Mouse (Mus musculus) liver, embryonic 12.5 days (tissue): ENCODE data around the gene B9d1. TPM values are rescaled to one million over a fixed set of nuclear protein-coding genes. Genes with fewer than 3 reads are reported as not detected.

Experiments
- ATAC-seq: fragments of 200-750 bp; cut with Nextera tagmentation; 2 replicates; pipeline ENCODE4 v1.8.0; 2017; ENCODE audit warnings: moderate number of reproducible peaks, mild to moderate bottlenecking, moderate library complexity
- H3K27ac ChIP-seq: fragments of 300-500 bp; sonication (generic); 2 replicates; pipeline ENCODE4 v1.5.1; 2016; ENCODE audit warnings: mild to moderate bottlenecking
- H3K27me3 ChIP-seq: fragments of 300-500 bp; sonication (generic); replicated peaks from 2 replicates; pipeline ENCODE4 v1.6.1; 2016; ENCODE audit warnings: mild to moderate bottlenecking, moderate library complexity
- H3K36me3 ChIP-seq: fragments of 300-500 bp; sonication (generic); 2 replicates; pipeline ENCODE4 v1.6.1; 2016; ENCODE audit warnings: mild to moderate bottlenecking, moderate library complexity
- H3K4me1 ChIP-seq: fragments of 300-500 bp; sonication (generic); 2 replicates; pipeline ENCODE4 v1.6.1; 2016
- H3K4me2 ChIP-seq: fragments of 300-500 bp; sonication (generic); 2 replicates; pipeline ENCODE4 v1.6.1; 2016; ENCODE audit warnings: mild to moderate bottlenecking, moderate library complexity
- H3K4me3 ChIP-seq: fragments of 300-500 bp; sonication (generic); 2 replicates; pipeline ENCODE4 v1.5.1; 2016; ENCODE audit warnings: mild to moderate bottlenecking, moderate library complexity
- H3K9ac ChIP-seq: fragments of 300-500 bp; sonication (generic); 2 replicates; pipeline ENCODE4 v1.6.1; 2016; ENCODE audit warnings: mild to moderate bottlenecking, moderate library complexity
- H3K9me3 ChIP-seq: fragments of 300-500 bp; sonication (generic); replicated peaks from 2 replicates; pipeline ENCODE4 v1.6.1; 2016; ENCODE audit warnings: mild to moderate bottlenecking, moderate library complexity
- WGBS: fragments of 180-500 bp; shearing (Covaris S2); methylation state at CpG from one replicate; pipeline ENCODE4 v1.1.7; 2016; ENCODE audit not compliant: insufficient replicate concordance; 5-methylcytosine and 5-hydroxymethylcytosine counted together
- polyA plus RNA-seq: library from polyadenylated mRNA; unstranded; fragments of >200 nt; fragmentation: Nextera tagmentation; extraction: Ambion mirVana; gene quantifications from 2 replicates; pipeline ENCODE4 v1.2.1, GENCODE M21; 2016

Gene B9d1
- polyA plus RNA-seq, 1 experiment from 2014 or later = 4.8 TPM

- Histone ChIP-seq H3K9ac (peak overlapping the region; percentile 74), H3K4me1 (peaks cover 23% of the 10 kb centered on the region), H3K27ac (no peak overlapping the region), H3K9me3 (no peaks in the 10 kb centered on the region), H3K36me3 (peaks cover 49% of the 10 kb centered on the region), H3K27me3 (no peaks in the 10 kb centered on the region), H3K4me3 (peak overlapping the region; percentile 74), H3K4me2 (peak overlapping the region; percentile 83)
- WGBS = 63% methylated on average over 12 of the region's 12 CpGs
- no peak for ATAC-seq
These were observed 12.1 kb upstream of the B9d1 start for GRCm38 (mm10) chr11:61492749-61493401.

GRCm38 (mm10) chr11:61493525-61494128 lies 11.3 kb upstream of the B9d1 start:
- Histone ChIP-seq H3K4me1 (peaks cover 25% of the 10 kb centered on the region), H3K36me3 (peaks cover 41% of the 10 kb centered on the region), H3K9me3 (no peaks in the 10 kb centered on the region), H3K4me2 (peak overlapping the region; percentile 83), H3K27ac (peak overlapping the region; percentile 69), H3K9ac (peak overlapping the region; percentile 74), H3K4me3 (peak overlapping the region; percentile 74), H3K27me3 (no peaks in the 10 kb centered on the region)
- peak; percentile 70 for ATAC-seq
- WGBS = 3% methylated on average over 48 of the region's 50 CpGs

- peak within 1 kb of the TSS; percentile 74 for H3K9ac ChIP-seq
These were observed 10.6 kb upstream of the B9d1 start, which contains the start of gene Mapk7 for GRCm38 (mm10) chr11:61494129-61494997. Gene Mapk7 (minus strand): TSS chr11:61494406.

GRCm38 (mm10) chr11:61495528-61495927 lies 9.4 kb upstream of the B9d1 start:
- no peak overlapping the region for H3K4me3 ChIP-seq
- H3K9me3 ChIP-seq = no peaks in the 10 kb centered on the region
- 0 out of 2 replicates have a peak overlapping the region, but pooled peaks have one; percentile 75 for H3K27ac ChIP-seq
- H3K4me1 ChIP-seq = peaks cover 30% of the 10 kb centered on the region
- ATAC-seq = no peak
- no peak overlapping the region for H3K9ac ChIP-seq
- H3K27me3 ChIP-seq = no peaks in the 10 kb centered on the region
- no peak overlapping the region for H3K4me2 ChIP-seq
- 90% methylated on average over 2 of the region's 2 CpGs for WGBS
- H3K36me3 ChIP-seq = peaks cover 22% of the 10 kb centered on the region

More at GRCm38 (mm10) chr11:61494129-61494997, 10.6 kb upstream of the B9d1 start, which contains the start of gene Mapk7:
- no peaks in the 10 kb centered on the region for H3K9me3 ChIP-seq
- peak within 1 kb of the TSS; percentile 75 for H3K27ac ChIP-seq
- H3K4me3 ChIP-seq = peak within 1 kb of the TSS; percentile 74
- peaks cover 34% of the 10 kb centered on the region for H3K36me3 ChIP-seq
- no peaks in the 10 kb centered on the region for H3K27me3 ChIP-seq
- H3K4me1 ChIP-seq = peaks cover 30% of the 10 kb centered on the region
- peak within 1 kb of the TSS; percentile 83 for H3K4me2 ChIP-seq
- peak; percentile 92 for ATAC-seq
- WGBS = under 1% methylated on average over 62 of the region's 62 CpGs

GRCm38 (mm10) chr11:61497490-61497889 lies 7.5 kb upstream of the B9d1 start:
- H3K36me3 ChIP-seq = peaks cover 3% of the 10 kb centered on the region; the same call in 1 of the 2 replicates
- H3K9me3 ChIP-seq = no peaks in the 10 kb centered on the region
- peaks cover 28% of the 10 kb centered on the region for H3K4me1 ChIP-seq
- no peak overlapping the region for H3K9ac ChIP-seq
- no peak overlapping the region for H3K27ac ChIP-seq
- no peaks in the 10 kb centered on the region for H3K27me3 ChIP-seq
- H3K4me3 ChIP-seq = no peak overlapping the region
- no peak overlapping the region for H3K4me2 ChIP-seq
- no peak for ATAC-seq
- WGBS = 12% methylated on average over 1 of the region's 1 CpGs

GRCm38 (mm10) chr11:61498736-61499504 lies 6.0 kb upstream of the B9d1 start:
- 37% methylated on average over 6 of the region's 6 CpGs for WGBS
- Histone ChIP-seq H3K27ac (no peak overlapping the region), H3K27me3 (0 out of 2 replicates have a peak, but pooled peaks cover under 1% of the 10 kb centered on the region), H3K9me3 (no peaks in the 10 kb centered on the region), H3K36me3 (no peaks in the 10 kb centered on the region), H3K4me2 (no peak overlapping the region), H3K4me3 (no peak overlapping the region), H3K4me1 (peaks cover 17% of the 10 kb centered on the region), H3K9ac (no peak overlapping the region)
- ATAC-seq = no peak

- Histone ChIP-seq H3K27ac (no peak overlapping the region), H3K4me3 (no peak overlapping the region), H3K9me3 (no peaks in the 10 kb centered on the region), H3K36me3 (no peaks in the 10 kb centered on the region), H3K27me3 (0 out of 2 replicates have a peak, but pooled peaks cover 3% of the 10 kb centered on the region), H3K4me2 (no peak overlapping the region), H3K4me1 (peaks cover 13% of the 10 kb centered on the region), H3K9ac (no peak overlapping the region)
- no peak for ATAC-seq
- WGBS = 58% methylated on average over 8 of the region's 8 CpGs
These were observed 1.0 kb upstream of the B9d1 start for GRCm38 (mm10) chr11:61503933-61504332.

GRCm38 (mm10) chr11:61514953-61515352 lies 10.0 kb downstream of the B9d1 start:
- H3K36me3 ChIP-seq = peaks cover 9% of the 10 kb centered on the region; the same call in 1 of the 2 replicates
- WGBS = 32% methylated on average over 3 of the region's 3 CpGs
- no peak for ATAC-seq
- H3K4me2 ChIP-seq = no peak overlapping the region
- H3K27me3 ChIP-seq = no peaks in the 10 kb centered on the region
- H3K4me3 ChIP-seq = no peak overlapping the region
- H3K27ac ChIP-seq = no peak overlapping the region
- H3K9me3 ChIP-seq = no peaks in the 10 kb centered on the region
- no peaks in the 10 kb centered on the region for H3K4me1 ChIP-seq
- no peak overlapping the region for H3K9ac ChIP-seq

GRCm38 (mm10) chr11:61517971-61518370 lies 13.0 kb downstream of the B9d1 start:
- Histone ChIP-seq H3K9ac (no peak overlapping the region), H3K27me3 (no peaks in the 10 kb centered on the region), H3K4me1 (no peaks in the 10 kb centered on the region), H3K27ac (no peak overlapping the region), H3K4me3 (no peak overlapping the region), H3K9me3 (no peaks in the 10 kb centered on the region), H3K36me3 (peaks cover 14% of the 10 kb centered on the region; the same call in 1 of the 2 replicates), H3K4me2 (no peak overlapping the region)
- 59% methylated on average over 1 of the region's 1 CpGs for WGBS
- no peak for ATAC-seq

GRCm38 (mm10) chr11:61518871-61519270 lies 13.9 kb downstream of the B9d1 start:
- H3K4me1 ChIP-seq = no peaks in the 10 kb centered on the region
- no peak overlapping the region for H3K4me2 ChIP-seq
- no peak for ATAC-seq
- H3K4me3 ChIP-seq = no peak overlapping the region
- H3K27ac ChIP-seq = no peak overlapping the region
- WGBS = 75% methylated on average over 3 of the region's 3 CpGs
- no peaks in the 10 kb centered on the region for H3K9me3 ChIP-seq
- peaks cover 14% of the 10 kb centered on the region; the same call in 1 of the 2 replicates for H3K36me3 ChIP-seq
- H3K27me3 ChIP-seq = no peaks in the 10 kb centered on the region
- no peak overlapping the region for H3K9ac ChIP-seq

GRCm38 (mm10) chr11:61519484-61520107 lies 14.7 kb downstream of the B9d1 start:
- 78% methylated on average over 3 of the region's 3 CpGs for WGBS
- no peaks in the 10 kb centered on the region for H3K27me3 ChIP-seq
- H3K9me3 ChIP-seq = no peaks in the 10 kb centered on the region
- ATAC-seq = no peak
- H3K4me2 ChIP-seq = no peak overlapping the region
- H3K4me1 ChIP-seq = no peaks in the 10 kb centered on the region
- peaks cover 14% of the 10 kb centered on the region; the same call in 1 of the 2 replicates for H3K36me3 ChIP-seq
- no peak overlapping the region for H3K9ac ChIP-seq
- H3K4me3 ChIP-seq = no peak overlapping the region
- no peak overlapping the region for H3K27ac ChIP-seq
